ENCODE assay signal across 15 mouse cellular contexts in genomic region chr14:74428226-74428625, GRCm38 (mm10).
A peak's percentile ranks its signal among the peaks of the same experiment; 100 is the strongest.
DNase-seq lines count a peak whose midpoint lies in the region; ATAC-seq and TF ChIP-seq lines count a peak whose summit lies in the region.
"Had no signal": no experiment of that assay in that cellular context is flagged by ENCODE, and none has a peak within 500 bp of the region (broad histone marks: within the 10 kb centered on the region; RNA-seq: fewer than 3 reads in every experiment).

No protein-coding gene starts in this region.

- H3K27ac ChIP-seq in kidney, embryonic 16.5 days (ENCODE audit: low read length) = no peak overlapping the region
- peak overlapping the region; percentile 29; the same call in 1 of the 2 replicates for H3K27ac ChIP-seq in layer of hippocampus, adult 2 months
- H3K27ac ChIP-seq: embryonic facial prominence, embryonic 10.5 days; gastrocnemius, adult 2 months; hindbrain, embryonic 10.5 days; midbrain, embryonic 15.5 days had no signal

- peaks cover 4% of the 10 kb centered on the region for H3K9me3 ChIP-seq in kidney, embryonic 16.5 days (ENCODE audit: low read length)
- H3K9me3 ChIP-seq: embryonic facial prominence, embryonic 10.5 days; midbrain, embryonic 15.5 days had no signal

- DNase-seq in kidney, adult 11 months = peak; percentile 2
- DNase-seq in adrenal gland, adult 18-20 months (ENCODE audit: low spot score in 2 of 2) = peak; percentile 6 to 19
- peak; percentile 17 for DNase-seq in adrenal gland, postnatal 25 days
- DNase-seq in layer of hippocampus, adult 2 months (ENCODE audit: low spot score in 2 of 2) = peak; percentile 10 to 34
- no peak for DNase-seq in c-Kit-positive CD71-positive TER-119-positive erythroid progenitor cells, embryonic 14.5 days (ENCODE audit: low spot score)
- no peak for DNase-seq in natural killer cell, adult 2 months (ENCODE audit: low spot score in 2 of 2)
- no peak for DNase-seq in yolk sac, embryonic 10.5 days (ENCODE audit: low spot score)
- DNase-seq: cerebellum, adult 11 months; gastrocnemius, adult 2 months; right cerebral cortex, postnatal 25 days had no signal

- H3K4me3 ChIP-seq in kidney, embryonic 16.5 days (ENCODE audit: low read length) = no peak overlapping the region
- no peak overlapping the region for H3K4me3 ChIP-seq in layer of hippocampus, adult 2 months
- H3K4me3 ChIP-seq: embryonic facial prominence, embryonic 10.5 days; gastrocnemius, adult 2 months; hindbrain, embryonic 10.5 days; midbrain, embryonic 15.5 days had no signal

- no peaks in the 10 kb centered on the region for H3K36me3 ChIP-seq in kidney, embryonic 16.5 days (ENCODE audit: insufficient read depth, low read length)
- H3K36me3 ChIP-seq: embryonic facial prominence, embryonic 10.5 days; hindbrain, embryonic 10.5 days; midbrain, embryonic 15.5 days had no signal

- no peaks in the 10 kb centered on the region for H3K4me1 ChIP-seq in kidney, embryonic 16.5 days (ENCODE audit: insufficient read depth, low read length)
- H3K4me1 ChIP-seq: embryonic facial prominence, embryonic 10.5 days; hindbrain, embryonic 10.5 days; midbrain, embryonic 15.5 days had no signal

- H3K4me2 ChIP-seq in kidney, embryonic 16.5 days (replicated peaks; ENCODE audit: low read depth, low read length) = no peak overlapping the region
- H3K4me2 ChIP-seq: midbrain, embryonic 15.5 days had no signal

- ATAC-seq in kidney, embryonic 16.5 days (ENCODE audit: low FRiP score, low TSS enrichment) = no peak
- ATAC-seq: intestine, postnatal 0 days; midbrain, embryonic 15.5 days had no signal

- no peaks in the 10 kb centered on the region for H3K27me3 ChIP-seq in kidney, embryonic 16.5 days (ENCODE audit: insufficient read depth, low read length)
- H3K27me3 ChIP-seq: midbrain, embryonic 15.5 days had no signal

- no peak for TF ChIP-seq CTCF in layer of hippocampus, adult 2 months (conservative IDR thresholded peaks at IDR 0.05)

- 80% methylated on average over 3 of the region's 3 CpGs for WGBS in kidney, embryonic 16.5 days

- H3K9ac ChIP-seq in kidney, embryonic 16.5 days (replicated peaks; ENCODE audit: low read length) = no peak overlapping the region
- H3K9ac ChIP-seq: midbrain, embryonic 15.5 days had no signal

Comparison
In these comparisons a context has a peak if more than half of its experiments do, and no peak if none do; other contexts are left out.
1. DNase-seq: peak in kidney, adult 11 months (single experiment), adrenal gland, adult 18-20 months (2 of 2), adrenal gland, postnatal 25 days (single experiment) and layer of hippocampus, adult 2 months (2 of 2); none in c-Kit-positive CD71-positive TER-119-positive erythroid progenitor cells, embryonic 14.5 days (single experiment), natural killer cell, adult 2 months (0 of 2) and yolk sac, embryonic 10.5 days (single experiment).